Mouse (Mus musculus): ENCODE data around the gene Nxt2. TPM values are rescaled to one million over a fixed set of nuclear protein-coding genes. Genes with fewer than 3 reads are reported as not detected.
"Not testable (repeated sequence)": the region's sequence is repeated elsewhere in the genome, so short reads cannot be mapped to it uniquely, and the experiment has no call there.

Gene Nxt2
- 1 to 10 TPM; 4.0 to 4.7 TPM for total RNA-seq (2021)
- long read RNA-seq, experiment 1, transcript Nxt2-203 (4 exons, 2,484 nt), result major isoform, 10 of 13 reads
- long read RNA-seq, experiment 1, partial matches to known transcripts, result 0 of 13 reads
- long read RNA-seq, experiment 1, other reads (novel, unspliced or antisense), result 1 of 13 reads
- long read RNA-seq, experiment 2, transcript Nxt2-203 (4 exons, 2,484 nt), result major isoform, 8 of 9 reads
- long read RNA-seq, experiment 2, partial matches to known transcripts, result 0 of 9 reads
- long read RNA-seq, experiment 2, other reads (novel, unspliced or antisense), result 1 of 9 reads

GRCm38 (mm10) chrX:142226542-142226941 is at the start of gene Nxt2:
TSS of gene Nxt2 (plus strand) at chrX:142226770.
- no peak for DNase-seq (ENCODE audit: low spot score in 2 of 2)

GRCm38 (mm10) chrX:142176981-142177380 is 49.6 kb upstream of the Nxt2 start:
- no peak for DNase-seq (ENCODE audit: low spot score in 2 of 2)

DNA sequence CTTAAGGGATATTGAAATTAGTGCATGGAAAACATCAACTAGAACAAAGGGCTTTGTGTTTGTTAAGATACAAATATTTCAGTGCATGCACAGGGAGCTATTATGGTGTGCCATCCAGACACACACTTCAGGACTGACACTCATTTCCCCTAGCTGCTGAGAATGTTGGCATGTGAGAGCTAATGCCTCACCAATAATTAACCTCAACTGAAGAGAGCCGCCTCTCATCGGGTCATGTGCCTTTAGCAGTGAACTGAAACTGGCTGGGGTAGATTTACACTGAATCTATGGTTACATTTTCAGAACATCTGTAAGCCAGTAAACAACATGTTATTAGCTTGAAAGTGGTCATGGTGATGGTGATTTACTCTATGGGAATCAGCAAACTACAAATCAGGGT is 44.5 kb upstream of the Nxt2 start:
- no peak for DNase-seq (ENCODE audit: low spot score in 2 of 2)

- DNase-seq (ENCODE audit: low spot score in 2 of 2), result peak in 1 of 2 experiments; percentile 15
These were observed 37.4 kb upstream of the Nxt2 start for GRCm38 (mm10) chrX:142189023-142189703.

DNA sequence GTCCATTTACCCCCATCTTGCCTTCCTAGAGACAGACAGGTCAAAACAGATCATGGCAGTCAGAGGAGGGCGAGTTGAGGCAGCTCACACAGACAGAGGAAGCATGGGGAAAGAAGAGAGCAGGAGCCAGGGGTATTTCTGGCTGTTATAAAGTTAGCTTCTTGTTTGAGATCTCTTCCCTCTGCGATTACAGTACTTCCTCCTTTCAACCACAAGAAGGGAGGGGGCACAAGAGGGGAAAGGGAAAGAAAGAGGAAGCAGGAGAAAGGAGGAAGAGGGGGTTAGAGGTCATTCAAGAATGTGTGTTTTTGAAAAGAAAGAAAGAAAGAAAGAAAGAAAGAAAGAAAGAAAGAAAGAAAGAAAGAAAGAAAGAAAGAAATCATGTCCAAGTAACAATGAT is 36.2 kb upstream of the Nxt2 start:
- no peak for DNase-seq (ENCODE audit: low spot score in 2 of 2)

- DNase-seq (ENCODE audit: low spot score in 2 of 2), result no peak
These were observed 32.1 kb upstream of the Nxt2 start for GRCm38 (mm10) chrX:142194420-142194819.

GRCm38 (mm10) chrX:142195551-142195950 is 31.0 kb upstream of the Nxt2 start:
- no peak for DNase-seq (ENCODE audit: low spot score in 2 of 2)

GRCm38 (mm10) chrX:142196831-142197230 is 29.7 kb upstream of the Nxt2 start, which contains the start of gene Gucy2f:
TSS of gene Gucy2f (minus strand) at chrX:142196931.
- no peak for DNase-seq (ENCODE audit: low spot score in 2 of 2)

GRCm38 (mm10) chrX:142200295-142200694 is 26.3 kb upstream of the Nxt2 start:
- no peak for DNase-seq (ENCODE audit: low spot score in 2 of 2)

- DNase-seq (ENCODE audit: low spot score in 2 of 2), result peak in 1 of 2 experiments; percentile 12
These were observed 956 bp downstream of the Nxt2 start for GRCm38 (mm10) chrX:142227398-142228054.

DNA sequence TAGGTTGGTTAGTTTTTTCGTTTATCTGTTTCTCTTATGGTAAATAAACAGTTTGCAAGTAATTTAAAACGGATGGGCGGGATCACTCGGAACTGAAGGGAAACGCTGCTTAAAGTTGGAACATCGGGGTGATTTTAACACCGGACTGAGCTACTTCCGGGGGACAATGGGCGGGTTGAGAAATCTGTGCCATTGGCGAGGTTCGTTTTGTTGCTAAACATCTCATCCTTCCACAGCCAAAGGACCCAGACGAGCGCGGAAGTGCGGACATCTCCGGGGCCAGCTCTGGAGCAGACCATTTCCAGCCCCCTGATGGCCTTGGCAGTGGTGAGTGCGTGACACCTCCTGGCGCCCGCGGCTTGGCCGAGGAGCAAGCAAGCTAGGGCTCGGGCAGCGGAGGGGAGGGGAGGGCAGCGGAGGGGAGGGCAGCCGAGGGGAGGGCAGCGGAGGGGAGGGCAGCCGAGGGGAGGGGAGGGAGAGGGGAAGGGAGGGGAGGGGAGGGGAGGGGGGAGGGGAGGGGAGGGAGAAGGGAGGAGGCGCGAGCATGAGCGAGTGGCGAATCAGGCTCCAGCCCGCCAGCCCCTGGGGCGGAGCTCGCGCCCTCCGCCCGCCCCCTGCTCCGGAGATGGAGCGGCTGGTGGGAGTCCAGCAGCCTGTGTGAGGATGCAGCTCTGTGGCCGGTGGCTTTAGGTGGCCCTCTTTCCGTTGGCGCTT is 1.6 kb downstream of the Nxt2 start:
- peak; percentile 52 to 67 for DNase-seq (ENCODE audit: low spot score in 2 of 2)

DNA sequence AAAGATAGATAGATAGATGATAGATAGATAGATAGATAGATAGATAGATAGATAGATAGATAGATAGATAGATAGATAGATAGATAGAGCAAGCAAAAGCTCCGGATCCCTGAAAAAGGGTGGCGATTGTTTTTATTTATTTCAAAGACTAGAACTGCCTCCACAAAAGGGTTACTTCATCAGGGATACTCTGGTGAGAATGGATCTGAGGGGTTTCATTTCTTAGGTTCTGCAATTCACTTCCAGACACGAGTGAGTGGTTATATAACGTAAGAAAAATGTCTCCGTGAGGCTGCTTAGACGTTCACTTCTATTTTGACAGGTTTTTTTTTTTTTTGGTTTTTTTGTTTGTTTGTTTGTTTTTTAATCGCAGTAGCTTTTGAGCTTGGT is 2.2 kb downstream of the Nxt2 start:
- no peak for DNase-seq (ENCODE audit: low spot score in 2 of 2)

GRCm38 (mm10) chrX:142236146-142236545 is 9.6 kb downstream of the Nxt2 start:
- DNase-seq (ENCODE audit: low spot score in 2 of 2), result not testable (repeated sequence)

- no peak for DNase-seq (ENCODE audit: low spot score in 2 of 2)
These were observed 10.5 kb downstream of the Nxt2 start for GRCm38 (mm10) chrX:142237101-142237500.

DNA sequence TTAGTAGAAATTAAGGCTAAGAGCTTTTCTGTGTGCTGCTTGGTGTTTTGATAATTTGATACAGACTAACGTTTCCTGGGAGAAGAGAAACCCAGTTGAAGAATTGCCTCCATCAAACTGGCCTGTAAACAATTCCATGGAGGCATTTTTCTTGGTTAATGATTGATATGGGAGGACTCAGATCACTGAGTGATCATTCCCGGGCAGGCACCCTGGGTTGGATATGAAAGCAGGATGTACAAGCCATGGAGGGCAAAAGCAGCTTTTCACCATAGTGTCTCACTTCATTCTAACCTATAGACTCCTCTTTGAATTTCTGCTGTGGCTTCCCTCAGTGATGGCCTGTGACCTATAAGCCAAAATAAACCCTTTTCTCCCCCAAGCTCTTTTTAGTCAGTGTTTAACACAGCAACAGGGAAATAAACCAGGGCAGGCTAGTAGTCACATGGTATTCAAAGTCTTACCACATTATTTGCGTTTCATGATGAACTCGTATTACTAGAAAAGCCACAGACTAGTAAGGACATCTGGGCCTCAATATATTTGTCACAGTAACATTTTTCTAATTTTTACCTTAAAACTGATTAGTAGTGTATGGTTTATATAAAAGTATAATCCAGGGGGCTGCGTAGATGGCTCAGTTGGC is 19.2 kb downstream of the Nxt2 start:
- DNase-seq (ENCODE audit: low spot score in 2 of 2), result no peak

GRCm38 (mm10) chrX:142250008-142250736 is 23.6 kb downstream of the Nxt2 start:
- DNase-seq (ENCODE audit: low spot score in 2 of 2), result no peak

- DNase-seq (ENCODE audit: low spot score in 2 of 2), result no peak
These were observed 49.5 kb downstream of the Nxt2 start for GRCm38 (mm10) chrX:142276031-142276430.

- DNase-seq (ENCODE audit: low spot score in 2 of 2), result no peak
These were observed 50.0 kb downstream of the Nxt2 start for GRCm38 (mm10) chrX:142276573-142276972.

- no peak for DNase-seq (ENCODE audit: low spot score in 2 of 2)
These were observed 59.3 kb downstream of the Nxt2 start for GRCm38 (mm10) chrX:142285905-142286304.
